Mouse (Mus musculus): ENCODE measurements around the gene Acsl1. TPM values are rescaled to one million over a fixed set of nuclear protein-coding genes. Genes with fewer than 3 reads are reported as not detected.

Gene Acsl1
- polyA plus RNA-seq (2011; ENCODE audit: insufficient read length, low read depth, missing spikeins): 10.1 and 12.7 TPM in 2 replicates

GRCm38 (mm10) chr8:46470792-46471781 lies at the start of gene Acsl1:
TSS of gene Acsl1 (plus strand) at chr8:46471037.
- H3K4me1 ChIP-seq (ENCODE audit: control insufficient read depth, insufficient read depth, low read length): no peaks in the 10 kb centered on the region; the same call in 1 of the 2 replicates
- TF ChIP-seq CTCF (IDR thresholded peaks at IDR 0.05; ENCODE audit: borderline replicate concordance, insufficient read depth, low read length) (no peak), POLR2A (IDR thresholded peaks at IDR 0.05; ENCODE audit: low read depth, low read length) (peak; percentile 86)
- H3K27ac ChIP-seq (ENCODE audit: insufficient read depth, low read length): no peak within 1 kb of the TSS
- H3K4me3 ChIP-seq (ENCODE audit: insufficient read depth, low read length): peak within 1 kb of the TSS; percentile 58

DNA sequence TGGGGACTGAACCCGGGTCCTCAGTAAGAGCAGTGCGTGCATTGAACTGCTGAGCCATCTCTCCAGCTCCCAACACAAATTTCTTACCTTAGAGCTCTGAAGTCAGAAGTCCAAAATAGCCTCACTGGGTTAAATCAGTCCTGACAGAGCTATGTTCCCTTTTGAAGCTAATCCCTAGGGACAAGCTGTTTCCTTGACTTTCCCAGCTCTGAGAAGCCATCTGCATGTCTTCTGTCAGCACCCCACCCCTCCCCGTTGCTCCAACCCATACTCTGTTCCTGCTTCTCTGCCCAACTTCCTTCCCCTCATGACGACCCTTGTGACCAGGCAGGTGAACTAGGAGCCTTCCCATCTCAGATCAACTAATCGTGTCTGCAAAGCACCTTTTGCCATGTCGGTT lies 49.3 kb upstream of the Acsl1 start:
- no peak overlapping the region for H3K27ac ChIP-seq (ENCODE audit: insufficient read depth, low read length)

DNA sequence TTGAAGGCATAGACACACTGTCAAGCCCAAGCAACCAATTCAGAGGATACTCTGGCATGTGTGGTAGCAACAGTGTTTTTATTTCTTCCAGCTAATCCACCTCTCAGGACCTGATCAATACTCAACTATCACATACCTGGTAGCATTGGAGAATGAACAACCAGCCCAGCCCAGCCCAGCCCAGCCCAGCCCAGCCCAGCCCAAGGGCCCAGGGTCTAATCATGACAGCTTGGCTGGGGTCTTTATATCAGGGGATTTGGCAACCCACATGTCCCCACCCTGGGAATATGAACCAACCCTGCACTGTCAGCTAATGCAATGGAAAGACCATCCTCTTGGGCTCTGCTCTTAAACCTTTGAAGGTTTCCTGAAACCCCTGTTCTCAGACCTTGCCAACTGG lies 42.9 kb upstream of the Acsl1 start:
- TF ChIP-seq CTCF (IDR thresholded peaks at IDR 0.05; ENCODE audit: borderline replicate concordance, insufficient read depth, low read length) (no peak), POLR2A (IDR thresholded peaks at IDR 0.05; ENCODE audit: low read depth, low read length) (no peak)
- Histone ChIP-seq H3K4me1 (ENCODE audit: control insufficient read depth, insufficient read depth, low read length) (peaks cover 4% of the 10 kb centered on the region), H3K4me3 (ENCODE audit: insufficient read depth, low read length) (no peak overlapping the region), H3K27ac (ENCODE audit: insufficient read depth, low read length) (no peak overlapping the region)

More for the DNA sequence above, 49.3 kb upstream of the Acsl1 start:
- Histone ChIP-seq H3K4me3 (ENCODE audit: insufficient read depth, low read length) (no peak overlapping the region), H3K4me1 (ENCODE audit: control insufficient read depth, insufficient read depth, low read length) (no peaks in the 10 kb centered on the region)
- TF ChIP-seq POLR2A (IDR thresholded peaks at IDR 0.05; ENCODE audit: low read depth, low read length): no peak
- no peak for TF ChIP-seq CTCF (IDR thresholded peaks at IDR 0.05; ENCODE audit: borderline replicate concordance, insufficient read depth, low read length)

DNA sequence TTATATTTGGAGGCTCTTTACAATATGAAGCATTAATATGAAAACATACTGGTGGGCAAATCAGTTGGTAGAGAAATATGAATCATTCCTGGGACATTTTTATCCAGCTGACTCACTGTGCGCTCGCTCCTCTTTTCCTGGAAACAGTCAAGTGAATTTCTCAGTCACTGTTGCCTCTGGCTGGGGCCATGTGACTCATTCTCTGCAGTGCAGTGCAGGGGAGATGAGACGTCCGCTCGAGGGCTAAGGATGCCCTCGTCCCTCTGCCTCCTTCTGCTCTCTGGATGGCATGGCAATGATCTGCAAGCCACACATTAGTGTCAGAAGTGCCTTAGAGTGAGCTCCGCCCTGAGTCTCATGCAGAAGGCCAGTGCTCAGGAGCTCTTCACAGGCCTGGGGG lies 41.0 kb upstream of the Acsl1 start:
- Histone ChIP-seq H3K4me1 (ENCODE audit: control insufficient read depth, insufficient read depth, low read length) (peaks cover 4% of the 10 kb centered on the region), H3K4me3 (ENCODE audit: insufficient read depth, low read length) (no peak overlapping the region), H3K27ac (ENCODE audit: insufficient read depth, low read length) (peak overlapping the region; percentile 95)
- TF ChIP-seq CTCF (IDR thresholded peaks at IDR 0.05; ENCODE audit: borderline replicate concordance, insufficient read depth, low read length) (no peak), POLR2A (IDR thresholded peaks at IDR 0.05; ENCODE audit: low read depth, low read length) (no peak)

GRCm38 (mm10) chr8:46431921-46432320 lies 38.9 kb upstream of the Acsl1 start:
- H3K4me3 ChIP-seq (ENCODE audit: insufficient read depth, low read length): no peak overlapping the region
- H3K27ac ChIP-seq (ENCODE audit: insufficient read depth, low read length): no peak overlapping the region; the same call in 1 of the 2 replicates
- peaks cover 4% of the 10 kb centered on the region for H3K4me1 ChIP-seq (ENCODE audit: control insufficient read depth, insufficient read depth, low read length)
- TF ChIP-seq CTCF (IDR thresholded peaks at IDR 0.05; ENCODE audit: borderline replicate concordance, insufficient read depth, low read length) (no peak), POLR2A (IDR thresholded peaks at IDR 0.05; ENCODE audit: low read depth, low read length) (no peak)

DNA sequence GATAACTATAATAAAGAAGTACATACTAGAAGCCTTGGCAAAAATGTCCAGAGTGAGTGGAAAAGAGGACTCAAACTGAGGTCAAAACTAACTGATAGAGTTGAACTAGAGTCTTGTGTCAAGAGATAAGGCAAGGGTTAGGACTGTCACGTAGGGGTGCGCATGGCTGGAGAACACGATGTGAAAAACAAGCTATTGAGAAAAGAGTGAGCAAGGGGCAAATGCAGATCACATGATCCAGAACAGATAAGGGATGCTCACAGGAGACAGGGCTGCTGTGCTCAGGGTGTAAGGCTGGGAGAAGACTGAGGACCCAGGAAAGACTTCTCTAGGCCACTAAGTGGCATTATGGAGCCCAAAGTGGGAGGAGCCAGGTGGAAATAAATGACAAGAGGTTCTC lies 38.3 kb upstream of the Acsl1 start:
- Histone ChIP-seq H3K27ac (ENCODE audit: insufficient read depth, low read length) (no peak overlapping the region), H3K4me1 (ENCODE audit: control insufficient read depth, insufficient read depth, low read length) (peaks cover 4% of the 10 kb centered on the region), H3K4me3 (ENCODE audit: insufficient read depth, low read length) (no peak overlapping the region)
- TF ChIP-seq POLR2A (IDR thresholded peaks at IDR 0.05; ENCODE audit: low read depth, low read length): no peak

DNA sequence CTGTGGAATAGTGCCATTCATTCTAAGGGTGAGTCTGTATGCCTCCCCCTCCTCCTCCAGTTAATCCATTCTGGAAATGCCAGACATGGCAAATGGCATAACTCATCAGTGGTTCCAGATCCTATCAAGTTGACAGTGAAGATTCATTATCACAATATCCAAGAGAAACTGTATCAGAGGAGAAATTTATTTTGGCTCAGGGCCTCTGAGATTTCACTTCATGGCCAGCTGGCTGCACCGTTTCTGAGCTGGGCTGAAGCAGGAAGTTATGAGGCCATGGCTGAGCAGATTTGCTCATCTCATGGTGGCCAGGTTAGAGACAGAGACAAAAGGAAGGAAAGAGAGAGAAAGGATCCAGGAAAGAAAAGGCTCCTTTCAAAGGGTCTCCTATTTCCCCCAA lies 37.2 kb upstream of the Acsl1 start:
- Histone ChIP-seq H3K4me3 (ENCODE audit: insufficient read depth, low read length) (no peak overlapping the region), H3K27ac (ENCODE audit: insufficient read depth, low read length) (no peak overlapping the region), H3K4me1 (ENCODE audit: control insufficient read depth, insufficient read depth, low read length) (peaks cover 4% of the 10 kb centered on the region)
- TF ChIP-seq POLR2A (IDR thresholded peaks at IDR 0.05; ENCODE audit: low read depth, low read length) (no peak), CTCF (IDR thresholded peaks at IDR 0.05; ENCODE audit: borderline replicate concordance, insufficient read depth, low read length) (no peak)

GRCm38 (mm10) chr8:46438491-46438890 lies 32.3 kb upstream of the Acsl1 start:
- H3K4me1 ChIP-seq (ENCODE audit: control insufficient read depth, insufficient read depth, low read length): no peaks in the 10 kb centered on the region
- H3K27ac ChIP-seq (ENCODE audit: insufficient read depth, low read length): no peak overlapping the region
- H3K4me3 ChIP-seq (ENCODE audit: insufficient read depth, low read length): no peak overlapping the region
- TF ChIP-seq CTCF (IDR thresholded peaks at IDR 0.05; ENCODE audit: borderline replicate concordance, insufficient read depth, low read length) (no peak), POLR2A (IDR thresholded peaks at IDR 0.05; ENCODE audit: low read depth, low read length) (no peak)

DNA sequence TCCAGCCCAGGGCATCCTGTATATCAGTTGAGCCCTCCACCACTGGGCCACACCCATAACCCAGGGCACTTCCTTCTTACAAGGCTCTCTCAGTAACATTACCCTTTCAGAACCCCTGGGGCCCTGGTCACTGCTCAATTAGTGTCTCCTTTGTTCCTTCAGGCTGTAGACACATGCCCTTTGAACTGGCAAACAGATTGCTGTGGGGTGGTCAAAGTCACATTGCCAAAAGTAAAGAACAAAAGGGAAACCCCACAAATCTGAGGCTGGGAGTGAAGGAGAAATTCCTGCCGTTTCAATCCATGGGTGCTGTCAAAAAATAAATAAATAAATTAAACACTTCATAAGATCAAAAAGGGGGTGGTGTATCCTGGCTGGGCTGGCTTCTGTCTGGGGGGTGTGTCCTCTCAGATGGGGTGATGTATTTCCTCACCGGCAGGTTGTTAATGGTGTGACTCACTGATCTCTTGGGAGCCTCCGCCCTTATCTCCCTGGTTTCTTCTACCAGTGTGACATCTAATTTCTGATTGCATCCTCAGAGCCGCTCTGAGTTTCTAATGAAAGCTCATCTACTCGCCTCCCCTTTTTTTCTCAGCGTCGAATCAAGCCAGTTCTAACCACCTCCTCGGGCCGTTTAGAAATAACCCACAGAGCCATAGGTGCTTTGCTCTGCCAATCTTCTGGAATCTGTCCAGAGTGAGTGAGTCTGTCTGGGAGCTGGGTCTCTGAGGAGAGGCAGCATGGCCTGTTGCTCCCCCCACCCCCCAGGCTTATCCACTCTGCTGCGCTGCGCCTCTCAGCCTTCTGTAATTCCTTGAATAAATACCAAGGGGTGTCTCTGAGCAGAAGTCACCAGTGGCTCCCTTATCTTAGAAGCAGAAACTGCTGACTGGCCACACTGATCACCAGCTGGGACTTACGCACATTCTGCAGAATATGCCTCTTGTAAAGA lies 24.6 kb upstream of the Acsl1 start:
- Histone ChIP-seq H3K4me1 (ENCODE audit: control insufficient read depth, insufficient read depth, low read length) (peaks cover 4% of the 10 kb centered on the region; the same call in 1 of the 2 replicates), H3K4me3 (ENCODE audit: insufficient read depth, low read length) (no peak overlapping the region), H3K27ac (ENCODE audit: insufficient read depth, low read length) (no peak overlapping the region)
- TF ChIP-seq CTCF (IDR thresholded peaks at IDR 0.05; ENCODE audit: borderline replicate concordance, insufficient read depth, low read length): no peak
- no peak for TF ChIP-seq POLR2A (IDR thresholded peaks at IDR 0.05; ENCODE audit: low read depth, low read length)
